Mouse (Mus musculus) lung, postnatal 25 days (tissue): ENCODE measurements around the gene Nat8f2.

Experiments used
- DNase-seq: peaks from one replicate; pipeline ENCODE4 v3.0.0; 2022; ENCODE audit warnings: low spot score

Nat8f2 gene

DNA sequence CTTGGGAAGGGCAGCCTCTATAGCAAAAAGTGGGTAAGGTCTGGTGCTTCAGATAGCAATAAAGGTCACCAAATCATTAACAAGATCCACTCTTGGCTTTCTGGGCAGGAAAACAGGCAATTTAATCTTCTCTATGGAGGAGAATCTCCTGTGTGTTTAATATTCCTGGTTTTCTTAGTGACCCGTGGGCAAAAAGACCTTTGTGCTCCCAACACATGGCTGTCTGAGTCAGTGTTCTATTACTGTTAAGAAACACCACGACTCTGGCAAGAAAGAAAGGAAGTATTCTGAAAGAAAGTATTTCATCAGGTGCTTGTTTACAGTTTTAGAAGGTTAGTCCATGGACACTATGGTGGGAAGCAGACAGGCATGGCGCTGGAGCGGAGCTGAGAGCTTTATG is 46.7 kb downstream of the Nat8f2 start:
- DNase-seq, result no peak

GRCm38 (mm10) chr6:85820837-85821236 is 48.1 kb downstream of the Nat8f2 start, which contains the start of the genes Nat8f6 and Nat8f5:
Gene Nat8f6, minus strand, starts transcription at chr6:85820954.
Gene Nat8f5, minus strand, starts transcription at chr6:85820972.
- no peak for DNase-seq

- DNase-seq, result no peak
Observed at GRCm38 (mm10) chr6:85818338-85818737, 50.6 kb downstream of the Nat8f2 start.
